Mouse (Mus musculus): Measurements from ENCODE around the gene Cnih4.

GRCm38 (mm10) chr1:181126766-181127165, 17.7 kb upstream of the Cnih4 start:
- TF ChIP-seq GATA1 (IDR thresholded peaks at IDR 0.05; ENCODE audit: low read length) (no peak), TAL1 (IDR thresholded peaks at IDR 0.05; ENCODE audit: low read length) (no peak)

All from erythroblast, embryonic 14.5 days (primary cell).